Mouse (Mus musculus): ENCODE measurements around the gene Vangl2.

Vangl2 gene

DNA sequence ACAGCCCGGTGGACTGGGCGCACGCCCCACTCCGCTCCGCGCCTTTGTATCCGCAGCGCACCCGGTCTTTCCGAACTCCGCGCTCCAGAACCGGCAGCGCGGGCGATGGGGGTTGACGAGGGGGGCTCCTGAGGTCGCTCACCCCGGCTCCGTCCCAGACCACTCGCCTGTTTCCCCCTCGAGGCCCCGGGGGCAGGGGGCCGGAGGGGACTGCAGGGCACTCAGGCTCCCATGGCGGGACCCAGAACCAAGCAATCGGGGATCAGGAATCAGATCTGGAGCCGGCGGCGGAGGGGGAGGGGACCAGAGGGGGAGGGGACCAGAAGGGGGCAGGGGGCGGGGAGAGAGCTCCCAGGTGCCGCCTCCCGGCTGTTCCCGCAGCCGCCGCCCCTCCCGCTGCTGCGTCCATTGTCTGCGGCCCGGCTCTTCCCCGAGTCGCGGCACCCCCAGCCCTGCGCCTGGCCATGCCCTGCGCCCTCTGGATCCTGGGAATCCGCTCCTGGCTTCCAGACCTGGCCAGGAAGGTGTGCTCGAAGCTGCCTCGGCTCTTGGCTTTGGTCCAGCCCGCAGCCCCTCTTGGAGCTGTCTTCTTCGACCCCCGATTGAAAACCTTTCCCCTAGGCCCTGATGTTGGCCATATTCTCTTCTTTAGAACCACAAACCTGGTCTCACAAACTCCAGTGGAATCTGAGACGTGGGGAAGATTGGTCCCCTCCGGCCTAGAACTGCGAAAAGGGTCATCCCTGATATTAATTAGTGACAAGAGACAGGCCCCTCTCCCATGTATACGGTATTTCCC, 1.0 kb downstream of the Vangl2 start:
- DNase-seq, result peak; percentile 92 to 95

DNA sequence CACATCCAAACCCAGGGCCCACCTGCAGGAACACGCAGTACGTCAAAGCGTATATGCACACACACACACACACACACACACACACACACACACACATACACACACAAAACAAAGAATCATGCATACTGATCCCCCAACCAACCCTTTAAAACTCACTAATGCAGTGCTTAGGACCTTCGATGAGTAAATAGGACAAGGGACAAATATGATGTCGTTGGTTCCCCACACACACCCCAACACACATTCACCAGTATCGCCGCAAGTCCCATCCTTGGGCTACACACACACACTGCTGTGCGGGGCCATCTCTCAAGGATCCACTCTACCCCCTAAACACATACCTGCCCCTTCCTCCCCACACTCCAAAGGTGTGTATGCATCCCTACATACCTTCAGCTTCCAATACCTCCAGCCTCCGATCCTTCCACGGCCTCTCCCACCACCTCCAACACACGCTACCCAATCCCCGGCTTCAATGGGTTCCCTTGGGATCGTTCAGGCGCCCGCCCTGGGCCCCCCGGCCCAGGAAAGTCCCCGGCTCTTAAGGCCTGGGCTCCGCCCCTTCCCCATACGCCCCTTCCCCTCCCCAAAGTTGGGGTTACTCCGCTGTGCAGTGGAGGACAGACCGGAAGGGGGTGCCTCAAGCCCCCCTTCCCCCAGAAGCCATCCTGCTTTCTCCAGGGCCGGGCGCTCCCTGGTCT, 1.9 kb downstream of the Vangl2 start:
- peak; percentile 20 to 35 for DNase-seq

DNA sequence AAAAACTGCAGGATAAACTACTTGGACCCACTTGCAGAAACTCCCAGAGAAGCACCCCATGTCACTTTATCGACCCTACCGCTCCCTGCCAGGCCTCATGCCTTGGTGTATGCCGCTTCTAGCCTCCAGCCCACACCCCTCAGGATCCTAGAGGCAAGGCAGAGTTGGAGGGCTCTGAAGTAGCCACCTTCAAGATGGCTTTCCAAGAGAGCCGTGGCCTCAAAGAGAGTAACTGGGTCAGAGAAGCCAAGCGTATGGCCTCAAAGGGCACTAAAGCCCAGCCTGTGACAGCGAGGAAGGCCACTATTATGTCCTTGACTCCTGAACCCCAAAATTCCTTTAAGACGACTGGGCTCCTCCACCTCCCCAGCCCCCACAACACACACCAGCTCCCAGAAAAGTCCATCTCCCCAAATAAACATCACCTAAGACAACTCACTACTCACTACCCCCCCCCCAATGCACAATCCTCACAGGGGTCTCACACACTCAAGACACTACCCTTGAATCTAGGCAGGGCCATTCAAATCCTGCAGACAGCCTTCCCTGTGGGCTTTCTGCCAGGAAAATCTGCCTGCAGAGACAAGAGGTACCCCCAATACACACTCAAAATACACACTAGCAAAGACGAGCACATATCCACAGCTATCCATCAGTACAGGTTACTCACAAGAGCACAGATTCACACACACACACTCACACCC, 2.9 kb downstream of the Vangl2 start:
- no peak for DNase-seq

GRCm38 (mm10) chr1:172024140-172024895, 3.9 kb downstream of the Vangl2 start:
- no peak for DNase-seq

DNA sequence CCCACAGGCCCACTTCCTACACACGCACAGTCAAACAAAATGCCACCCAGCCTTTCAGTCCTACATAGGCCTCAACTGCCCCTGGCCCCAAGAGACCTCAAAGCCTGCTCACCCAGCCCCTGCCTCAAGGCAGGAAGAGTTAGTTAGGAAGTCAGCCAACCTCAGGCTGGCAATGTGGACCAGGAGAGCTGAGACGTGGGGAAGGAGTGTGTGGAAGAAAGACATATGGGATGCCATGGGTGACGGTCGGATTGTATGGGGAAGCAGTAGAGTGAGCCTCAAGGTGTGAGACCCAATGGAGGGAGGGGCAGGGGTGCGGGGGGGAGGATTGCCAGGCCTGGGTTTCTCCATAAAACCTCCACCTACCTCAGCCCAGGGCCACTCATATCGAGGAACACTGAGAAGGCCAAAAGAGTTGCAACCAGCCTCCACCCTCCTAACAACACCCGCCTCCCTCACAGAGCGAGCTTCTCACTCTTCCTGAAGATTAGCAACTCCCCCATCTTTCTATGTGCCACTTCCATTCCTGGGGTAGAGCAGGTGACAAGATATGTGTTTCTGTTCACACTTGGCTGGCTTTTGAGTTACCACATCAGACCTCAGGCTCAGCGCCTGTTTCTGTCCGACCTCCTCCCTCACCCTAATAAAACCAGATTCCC, 8.3 kb downstream of the Vangl2 start:
- DNase-seq, result no peak

GRCm38 (mm10) chr1:172019339-172019738, 8.9 kb downstream of the Vangl2 start:
- DNase-seq, result no peak

DNA sequence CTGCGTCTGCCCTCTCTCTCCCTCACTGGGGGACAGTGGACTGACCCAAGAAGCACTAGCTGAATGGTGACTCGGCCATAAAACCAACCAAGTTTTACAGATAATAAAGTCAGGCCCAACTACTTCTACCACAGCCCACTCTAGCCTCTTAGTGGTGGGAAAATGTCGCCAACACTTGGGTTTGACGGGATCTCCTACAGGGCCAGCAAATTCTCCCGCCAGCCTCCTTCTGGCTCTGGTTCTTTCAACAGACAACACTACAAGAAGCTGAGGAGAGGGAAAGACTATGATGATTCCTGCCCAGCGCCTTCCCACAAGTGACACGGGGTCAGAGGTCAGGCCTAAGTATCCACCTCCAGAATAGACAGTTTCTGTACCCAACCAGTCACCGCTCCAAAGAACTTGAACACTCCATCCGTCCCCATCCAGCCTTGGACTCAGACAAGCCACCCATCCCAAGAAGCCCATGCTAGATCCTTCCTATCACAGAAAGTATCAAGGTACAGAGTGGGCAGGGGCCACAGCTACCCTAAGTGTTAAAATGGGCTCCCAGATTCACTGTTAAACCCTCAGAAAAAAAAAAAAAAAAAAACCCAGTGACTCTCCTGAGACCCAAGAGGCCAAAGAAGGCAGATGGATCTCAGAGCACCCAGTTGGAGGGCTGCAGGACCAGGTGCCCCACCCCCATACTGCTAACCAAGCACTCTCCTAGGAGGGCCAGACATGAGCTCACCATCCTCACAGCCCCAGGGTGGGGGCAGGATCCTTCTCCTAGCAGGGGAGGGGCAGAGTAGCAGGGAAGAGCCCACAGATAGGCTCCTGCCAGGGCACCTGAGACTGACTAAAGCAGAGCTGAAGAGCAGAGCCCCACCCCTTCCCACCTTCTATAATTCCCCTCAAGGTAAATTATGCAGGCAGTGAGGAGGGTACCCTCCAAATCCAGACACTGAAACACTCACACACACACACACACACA, 9.6 kb downstream of the Vangl2 start:
- no peak for DNase-seq

DNA sequence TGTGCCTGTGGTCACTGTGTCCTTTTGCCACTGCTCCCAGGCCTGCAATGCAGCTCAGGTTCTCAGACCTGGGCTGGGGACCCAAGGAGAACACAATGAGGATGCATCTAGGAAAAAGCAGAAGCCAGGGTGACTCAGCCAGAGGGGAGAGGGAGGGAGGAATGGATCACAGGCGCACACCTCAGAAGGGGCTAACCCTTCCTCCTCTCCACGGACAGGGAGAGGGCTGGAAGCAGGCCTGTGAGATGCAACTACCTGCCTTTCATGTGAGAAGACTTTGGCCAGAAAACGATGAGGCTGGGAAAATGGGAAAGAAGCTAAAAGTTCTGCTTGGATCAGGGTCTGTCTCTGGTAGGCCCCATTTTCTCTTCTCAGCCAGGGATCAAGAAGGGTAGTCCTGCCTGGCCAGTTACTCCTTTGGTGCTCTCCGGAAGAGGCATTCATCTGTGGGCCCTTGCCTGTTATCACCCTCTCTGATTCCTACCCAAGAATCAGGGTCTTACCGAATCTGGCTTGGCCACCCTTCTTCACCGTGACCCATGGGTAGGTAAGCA, 10.7 kb downstream of the Vangl2 start:
- no peak for DNase-seq

- DNase-seq, result no peak
Measured at GRCm38 (mm10) chr1:172016660-172017516, 11.4 kb downstream of the Vangl2 start.

- DNase-seq, result no peak
Measured at GRCm38 (mm10) chr1:172016031-172016430, 12.2 kb downstream of the Vangl2 start.

DNA sequence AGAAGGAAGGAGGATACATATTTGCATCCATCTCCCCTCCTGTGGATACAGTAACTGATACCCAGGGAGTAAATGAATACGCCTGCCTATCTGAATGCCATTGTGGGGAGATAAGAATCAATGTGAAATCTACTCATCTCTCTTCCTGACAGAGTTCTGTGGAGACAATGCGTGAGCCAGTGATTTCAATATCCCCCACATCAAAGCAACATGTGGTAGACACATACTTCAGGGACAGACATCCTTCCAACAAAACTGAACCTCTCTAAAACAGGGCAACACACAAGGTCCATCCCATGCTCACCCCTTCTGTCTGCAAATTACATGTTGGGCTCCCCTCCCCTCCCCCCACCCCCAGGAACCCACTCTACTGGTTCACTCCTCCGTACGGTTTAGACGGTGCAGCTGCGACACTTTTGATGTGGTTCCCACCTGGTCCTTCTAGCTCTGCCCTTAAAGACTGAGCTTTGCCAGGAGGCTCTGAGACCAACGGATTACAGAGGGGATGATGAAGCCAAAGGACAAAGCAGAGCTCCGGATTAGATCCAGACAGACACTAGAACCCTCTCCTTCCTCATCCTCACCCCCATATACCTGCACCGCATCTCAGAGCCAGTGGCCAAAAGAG, 12.8 kb downstream of the Vangl2 start:
- DNase-seq, result no peak

DNA sequence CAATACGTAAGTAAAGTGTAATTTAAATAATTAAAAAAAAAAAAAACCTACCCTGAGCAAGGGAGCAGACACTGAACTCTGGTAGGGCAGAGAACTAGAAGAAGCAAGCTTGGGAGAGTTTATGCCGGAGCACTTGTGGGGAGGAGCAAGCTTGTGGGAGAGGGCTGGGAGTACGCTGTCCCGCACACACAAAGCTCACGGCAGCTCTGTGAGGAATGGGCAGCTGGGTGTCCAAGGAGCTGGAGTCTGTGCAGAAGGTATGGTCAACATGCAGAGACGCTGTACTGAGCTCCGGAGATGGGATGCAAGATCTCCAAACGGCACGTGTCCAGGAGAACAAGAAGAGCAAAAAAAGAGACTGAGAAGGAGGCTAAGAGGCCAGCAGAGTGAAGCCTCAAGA, 13.5 kb downstream of the Vangl2 start:
- DNase-seq, result no peak

DNA sequence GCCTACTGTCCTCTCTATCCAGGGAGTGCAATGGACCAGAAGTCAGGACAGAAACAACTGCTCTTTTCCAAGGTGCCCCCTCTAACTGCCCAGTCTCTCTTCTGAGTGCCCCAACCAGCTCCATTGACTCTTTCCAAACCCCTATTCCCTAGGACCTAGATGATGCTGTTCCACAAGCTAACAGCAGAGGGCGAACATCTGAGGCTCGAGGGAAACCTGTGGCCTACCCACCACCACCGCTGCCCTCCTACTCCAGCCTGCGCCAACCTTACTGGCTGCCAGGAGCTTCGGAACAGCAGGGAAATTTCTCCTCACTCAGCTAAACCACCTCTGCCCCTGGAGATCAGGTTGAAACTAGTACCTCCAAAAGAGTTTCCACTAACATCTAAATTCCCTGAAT, 16.2 kb downstream of the Vangl2 start:
- DNase-seq, result peak; percentile 66 to 71

DNA sequence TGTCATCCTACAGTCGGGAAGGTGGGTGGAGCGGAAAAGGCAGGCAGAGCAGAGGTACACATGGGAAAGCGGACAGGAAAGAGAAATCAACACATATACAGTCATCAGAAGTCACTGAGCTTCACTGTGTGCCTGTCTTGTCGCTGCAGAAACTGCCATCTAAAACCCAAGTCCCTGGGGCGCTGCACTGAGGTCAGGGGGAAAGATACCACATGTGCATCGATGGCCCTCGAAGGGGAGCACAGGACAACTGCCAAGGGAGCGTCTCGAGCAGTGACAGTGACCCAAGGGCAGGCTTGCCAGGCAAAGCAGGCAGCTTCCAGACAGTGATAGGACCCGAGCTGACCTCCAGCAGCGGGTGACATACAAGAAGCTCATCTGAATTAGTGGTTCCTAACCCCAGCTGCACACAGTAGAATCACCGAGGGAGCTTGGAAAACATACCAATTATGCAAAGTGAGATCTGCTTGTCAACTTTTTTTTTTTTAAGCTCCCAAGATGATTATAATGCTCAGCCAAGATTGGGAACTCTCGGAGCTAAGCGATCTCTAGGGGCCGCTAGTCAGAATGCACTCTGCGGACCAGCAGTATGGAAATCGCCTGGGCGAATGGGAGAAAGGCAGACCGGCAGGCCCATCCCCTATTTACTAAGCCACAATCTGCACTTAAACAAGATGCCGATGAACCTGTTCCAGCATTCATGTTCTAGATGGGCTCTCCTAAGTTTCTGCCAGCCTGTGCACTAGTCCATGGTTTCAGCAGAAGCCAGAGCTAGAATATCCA, 18.0 kb downstream of the Vangl2 start:
- DNase-seq, result no peak

DNA sequence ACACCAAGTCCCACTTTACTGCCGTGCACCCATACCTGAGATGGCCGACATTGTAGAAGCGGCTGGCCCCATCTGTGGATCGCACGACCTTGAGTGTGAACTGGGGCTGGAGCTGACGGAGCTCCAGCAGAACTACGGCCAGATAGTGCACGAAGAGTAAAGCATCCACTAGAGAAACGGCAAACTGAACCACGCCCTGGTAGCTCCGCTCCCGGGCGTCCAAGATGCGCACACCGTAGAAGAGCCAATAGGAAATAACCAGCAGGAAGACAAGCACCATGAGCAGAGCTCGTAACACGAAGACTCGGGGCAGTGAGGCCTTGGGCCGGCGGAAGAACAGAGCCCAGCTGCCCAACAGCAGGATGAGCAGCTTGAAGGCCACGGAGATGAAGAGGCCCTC, 18.8 kb downstream of the Vangl2 start:
- DNase-seq, result no peak

DNA sequence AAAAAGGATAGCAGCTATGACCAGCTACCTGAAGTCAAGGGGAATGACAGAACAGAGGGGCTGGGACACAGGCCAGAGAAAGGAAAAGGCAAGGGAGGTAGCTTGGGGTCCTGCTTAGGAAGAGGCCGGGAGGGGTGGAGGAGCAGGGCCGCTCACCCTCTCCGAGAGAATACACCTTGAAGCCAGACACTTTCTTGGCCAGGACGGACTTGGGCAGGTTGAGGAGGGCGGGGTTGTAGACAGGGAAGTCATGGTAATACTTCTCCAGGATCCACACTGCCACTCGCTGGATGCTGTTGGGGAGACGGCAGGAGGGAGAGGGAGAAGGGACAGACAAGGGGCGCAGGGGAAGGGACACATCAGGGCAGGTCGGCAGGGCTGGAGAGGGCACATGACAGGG, 19.9 kb downstream of the Vangl2 start:
- DNase-seq, result no peak

DNA sequence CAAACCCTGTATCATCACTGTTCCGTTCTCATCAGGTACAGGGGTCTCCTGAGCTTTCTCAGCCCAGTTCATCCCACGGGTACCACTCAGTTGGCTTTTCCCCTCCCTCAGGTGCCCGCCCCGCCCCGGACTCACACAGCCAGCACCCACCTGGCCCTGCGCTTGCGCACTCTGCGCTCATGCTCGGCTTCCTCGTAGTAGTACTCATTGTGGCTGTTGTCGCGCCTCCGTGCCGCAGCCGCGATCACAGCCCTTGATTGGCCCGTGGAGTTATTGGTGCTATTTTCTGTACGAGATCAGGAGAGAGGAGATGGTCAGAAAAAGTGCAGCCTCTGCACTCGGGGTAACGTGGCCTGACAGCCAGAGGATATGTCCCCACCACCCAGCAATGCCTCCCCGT, 20.5 kb downstream of the Vangl2 start:
- DNase-seq, result no peak

DNA sequence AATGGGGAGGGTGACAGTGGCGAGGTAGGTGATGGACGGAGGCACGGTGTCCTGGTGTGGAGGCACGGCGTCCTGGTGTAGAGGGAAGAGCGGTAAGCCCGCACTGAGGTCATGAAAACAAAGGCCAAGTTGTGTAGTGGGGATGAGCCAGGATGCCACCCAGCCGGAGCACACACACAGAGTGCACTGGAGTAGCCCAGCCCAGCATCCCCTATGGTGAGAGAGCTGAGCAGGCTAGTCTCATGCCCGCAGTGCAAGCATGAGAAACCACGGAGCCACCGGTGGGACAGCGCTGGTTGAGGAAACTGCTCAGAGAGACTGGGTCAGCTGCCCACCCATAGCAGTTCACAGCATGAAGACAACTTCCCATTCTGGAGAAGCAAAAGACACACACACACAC, 26.6 kb downstream of the Vangl2 start:
- no peak for DNase-seq

GRCm38 (mm10) chr1:172000641-172001040, 27.6 kb downstream of the Vangl2 start:
- peak; percentile 32 to 40 for DNase-seq

Measured in cerebellum, postnatal 36 days (tissue).